Mouse (Mus musculus): Measurements from ENCODE around the gene Armc3. TPM values are rescaled to one million over a fixed set of nuclear protein-coding genes. Genes with fewer than 3 reads are reported as not detected.
A peak's percentile ranks its signal among the peaks of the same experiment; 100 is the strongest.

The Armc3 gene
- polyA plus RNA-seq (2015; fragmentation: Nextera tagmentation; extraction: Ambion mirVana), result 0.21 and 0.30 TPM in 2 replicates

DNA sequence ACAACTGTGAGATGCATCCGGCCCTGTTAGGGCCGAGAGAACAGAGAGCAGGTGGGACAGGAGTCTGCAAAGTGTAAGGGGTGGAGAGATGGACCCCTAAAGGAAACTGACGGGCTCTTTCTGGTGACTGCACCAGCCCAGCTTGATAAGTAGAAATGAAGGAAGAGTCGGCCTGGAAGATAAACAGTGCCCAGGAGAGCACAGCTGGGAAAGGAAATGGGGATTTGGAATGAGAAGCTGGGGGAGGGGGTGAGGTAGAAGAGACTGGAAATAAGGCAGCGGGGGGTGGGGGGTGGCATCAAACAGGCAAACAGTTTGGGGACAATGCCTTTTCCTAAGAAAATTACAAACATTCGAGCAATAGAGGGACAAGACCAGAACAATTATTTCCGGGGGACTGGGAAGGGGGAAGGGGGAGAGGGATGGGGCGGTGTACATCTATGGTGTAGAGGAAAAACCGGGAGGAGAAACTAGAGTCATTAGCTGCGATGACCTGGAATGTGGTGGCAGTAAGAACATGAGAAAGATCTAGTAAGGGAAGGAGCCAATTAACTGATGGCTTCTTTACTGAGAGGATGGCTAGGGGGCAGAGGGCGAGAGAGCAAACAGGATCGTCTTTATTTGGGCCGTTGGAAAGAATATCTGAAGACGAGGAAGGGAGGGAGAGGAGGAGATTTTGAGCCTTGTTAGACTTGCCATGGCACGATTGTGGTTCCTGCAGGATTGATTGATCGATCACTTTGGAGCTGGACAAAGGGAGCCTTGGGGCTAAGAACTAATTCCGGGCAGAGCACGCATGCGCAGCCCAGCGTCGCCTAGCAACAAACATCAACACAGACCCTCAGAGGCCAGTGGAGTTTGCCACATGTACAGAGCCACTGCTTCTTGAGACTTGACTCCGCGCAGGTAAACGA, at the start of gene Armc3:
Armc3 (plus strand) TSS at position 851 of the 914 bp plus-strand sequence.
- peak; percentile 97 for ATAC-seq (ENCODE audit: low FRiP score, low TSS enrichment)
- Histone ChIP-seq H3K9me3 (ENCODE audit: low read length) (no peaks in the 10 kb centered on the region), H3K27ac (ENCODE audit: low read length) (no peak within 1 kb of the TSS), H3K36me3 (ENCODE audit: insufficient read depth, low read length) (no peaks in the 10 kb centered on the region), H3K27me3 (ENCODE audit: insufficient read depth, low read length) (no peaks in the 10 kb centered on the region), H3K4me2 (replicated peaks; ENCODE audit: low read depth, low read length) (peak within 1 kb of the TSS; percentile 67), H3K4me3 (ENCODE audit: low read length) (peak within 1 kb of the TSS; percentile 55), H3K9ac (replicated peaks; ENCODE audit: low read length) (peak within 1 kb of the TSS; percentile 74), H3K4me1 (ENCODE audit: insufficient read depth, low read length) (no peaks in the 10 kb centered on the region)
- 21% methylated on average over 24 of the region's 24 CpGs for WGBS

DNA sequence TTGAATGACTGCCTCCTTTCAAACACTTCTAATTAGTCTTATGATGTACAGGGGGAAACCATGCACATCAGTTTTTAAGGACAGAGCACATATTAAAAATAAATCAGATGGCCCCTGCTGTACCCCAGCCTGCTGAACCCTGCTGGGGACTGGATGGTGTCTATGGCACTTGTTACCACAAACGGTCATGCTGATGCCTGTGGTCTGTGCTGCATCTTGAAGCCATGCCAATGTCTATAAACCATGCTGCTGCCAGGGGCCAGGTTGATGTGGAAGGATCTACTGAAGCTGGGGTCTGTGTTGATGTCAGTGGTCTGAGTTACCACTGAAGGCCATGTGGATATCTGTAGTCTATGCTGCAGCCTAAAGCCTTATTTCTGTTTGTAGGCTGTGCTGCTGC, 46.4 kb upstream of the Armc3 start:
- Histone ChIP-seq H3K4me1 (ENCODE audit: insufficient read depth, low read length) (no peaks in the 10 kb centered on the region), H3K27ac (ENCODE audit: low read length) (no peak overlapping the region), H3K9ac (replicated peaks; ENCODE audit: low read length) (no peak overlapping the region), H3K9me3 (ENCODE audit: low read length) (no peaks in the 10 kb centered on the region), H3K4me2 (replicated peaks; ENCODE audit: low read depth, low read length) (no peak overlapping the region), H3K27me3 (ENCODE audit: insufficient read depth, low read length) (no peaks in the 10 kb centered on the region), H3K4me3 (ENCODE audit: low read length) (no peak overlapping the region), H3K36me3 (ENCODE audit: insufficient read depth, low read length) (no peaks in the 10 kb centered on the region)
- 69% methylated on average over 1 of the region's 1 CpGs for WGBS
- ATAC-seq (ENCODE audit: low FRiP score, low TSS enrichment), result no peak

DNA sequence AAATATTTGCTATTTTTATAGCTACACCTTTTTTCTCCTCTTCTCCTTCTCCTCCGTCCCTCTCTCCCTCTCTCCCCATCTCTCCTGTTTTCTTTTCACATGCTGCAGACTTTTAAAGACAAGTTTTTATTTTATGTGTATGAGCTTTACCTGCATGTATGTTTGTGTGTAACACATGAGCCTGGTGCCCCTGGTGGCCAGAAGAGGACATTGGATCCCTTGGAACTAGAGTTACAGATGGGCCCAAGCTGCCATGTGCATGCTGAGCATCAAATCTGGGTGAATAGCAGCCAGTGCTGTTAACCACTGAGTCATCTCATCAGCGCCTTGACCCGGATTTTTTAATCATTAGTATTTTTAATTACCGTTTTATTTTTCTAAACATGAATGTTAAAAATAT, 42.9 kb upstream of the Armc3 start:
- Histone ChIP-seq H3K27ac (ENCODE audit: low read length) (no peak overlapping the region), H3K36me3 (ENCODE audit: insufficient read depth, low read length) (no peaks in the 10 kb centered on the region), H3K9me3 (ENCODE audit: low read length) (no peaks in the 10 kb centered on the region), H3K4me1 (ENCODE audit: insufficient read depth, low read length) (peaks cover 8% of the 10 kb centered on the region), H3K4me2 (replicated peaks; ENCODE audit: low read depth, low read length) (no peak overlapping the region), H3K9ac (replicated peaks; ENCODE audit: low read length) (no peak overlapping the region), H3K27me3 (ENCODE audit: insufficient read depth, low read length) (no peaks in the 10 kb centered on the region), H3K4me3 (ENCODE audit: low read length) (no peak overlapping the region)
- ATAC-seq (ENCODE audit: low FRiP score, low TSS enrichment), result no peak
- 72% methylated on average over 4 of the region's 4 CpGs for WGBS

DNA sequence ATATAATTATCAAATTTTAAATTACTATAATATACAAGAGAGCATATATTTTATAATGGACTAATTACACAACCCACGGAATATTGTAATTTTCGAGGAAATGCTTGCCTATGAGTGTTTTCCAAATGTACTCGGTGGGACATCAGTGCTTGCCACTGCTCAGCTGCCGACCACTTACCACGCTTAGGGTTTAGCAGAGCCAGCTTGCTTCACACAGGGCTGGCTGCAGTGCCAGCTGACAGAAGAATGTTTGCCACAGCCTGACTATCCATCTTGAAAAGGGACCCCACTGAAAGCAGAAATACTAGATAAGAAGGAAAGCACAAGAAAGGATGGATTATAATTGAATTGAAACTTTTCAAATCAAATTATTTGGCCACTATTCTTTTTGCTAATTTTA, 39.6 kb upstream of the Armc3 start:
- Histone ChIP-seq H3K4me2 (replicated peaks; ENCODE audit: low read depth, low read length) (no peak overlapping the region), H3K9ac (replicated peaks; ENCODE audit: low read length) (no peak overlapping the region), H3K27ac (ENCODE audit: low read length) (no peak overlapping the region), H3K4me3 (ENCODE audit: low read length) (no peak overlapping the region), H3K36me3 (ENCODE audit: insufficient read depth, low read length) (no peaks in the 10 kb centered on the region), H3K4me1 (ENCODE audit: insufficient read depth, low read length) (peaks cover 8% of the 10 kb centered on the region), H3K9me3 (ENCODE audit: low read length) (no peaks in the 10 kb centered on the region), H3K27me3 (ENCODE audit: insufficient read depth, low read length) (no peaks in the 10 kb centered on the region)
- no peak for ATAC-seq (ENCODE audit: low FRiP score, low TSS enrichment)
- WGBS, result 81% methylated on average over 5 of the region's 5 CpGs

DNA sequence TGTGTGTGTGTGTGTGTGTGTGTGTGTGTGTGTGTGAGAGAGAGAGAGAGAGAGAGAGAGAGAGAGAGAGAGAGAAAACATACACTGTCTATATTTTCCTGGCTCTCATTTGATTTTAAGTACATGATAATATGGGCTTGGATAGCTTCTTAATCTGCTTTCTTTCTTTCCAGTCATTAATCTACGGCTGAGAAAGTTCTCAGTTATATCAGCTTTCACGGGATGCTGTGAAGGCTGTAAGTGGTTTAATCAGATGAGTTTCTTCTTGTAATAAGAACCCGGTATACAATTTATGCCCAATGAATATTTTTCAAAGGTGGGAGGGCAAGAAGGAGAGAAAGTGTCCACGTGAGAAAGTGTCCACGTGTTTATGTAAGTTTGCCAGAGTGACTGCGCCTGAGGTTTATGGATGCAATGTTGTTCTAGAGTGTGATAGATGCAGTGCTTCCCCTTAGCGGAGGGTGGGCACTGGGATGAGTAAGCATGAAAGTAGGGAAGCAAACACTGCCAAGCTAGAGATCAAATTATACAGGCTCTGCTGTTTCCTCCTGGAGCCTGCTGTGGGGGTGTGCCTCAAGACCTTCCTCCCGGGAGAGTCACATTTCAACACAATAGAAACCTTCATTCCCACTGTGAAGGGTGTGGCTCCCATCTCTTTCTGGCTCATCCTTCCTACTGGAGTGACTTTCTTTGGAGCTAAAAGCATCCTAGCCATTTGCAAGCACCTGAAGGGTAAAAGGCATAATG, 38.6 kb upstream of the Armc3 start:
- Histone ChIP-seq H3K9me3 (ENCODE audit: low read length) (no peaks in the 10 kb centered on the region), H3K4me3 (ENCODE audit: low read length) (no peak overlapping the region), H3K36me3 (ENCODE audit: insufficient read depth, low read length) (no peaks in the 10 kb centered on the region), H3K4me2 (replicated peaks; ENCODE audit: low read depth, low read length) (peak overlapping the region; percentile 11; the same call in 1 of the 2 replicates), H3K4me1 (ENCODE audit: insufficient read depth, low read length) (peaks cover 8% of the 10 kb centered on the region), H3K9ac (replicated peaks; ENCODE audit: low read length) (no peak overlapping the region), H3K27me3 (ENCODE audit: insufficient read depth, low read length) (no peaks in the 10 kb centered on the region), H3K27ac (ENCODE audit: low read length) (no peak overlapping the region)
- 8% methylated on average over 8 of the region's 8 CpGs for WGBS
- peak; percentile 86 for ATAC-seq (ENCODE audit: low FRiP score, low TSS enrichment)

DNA sequence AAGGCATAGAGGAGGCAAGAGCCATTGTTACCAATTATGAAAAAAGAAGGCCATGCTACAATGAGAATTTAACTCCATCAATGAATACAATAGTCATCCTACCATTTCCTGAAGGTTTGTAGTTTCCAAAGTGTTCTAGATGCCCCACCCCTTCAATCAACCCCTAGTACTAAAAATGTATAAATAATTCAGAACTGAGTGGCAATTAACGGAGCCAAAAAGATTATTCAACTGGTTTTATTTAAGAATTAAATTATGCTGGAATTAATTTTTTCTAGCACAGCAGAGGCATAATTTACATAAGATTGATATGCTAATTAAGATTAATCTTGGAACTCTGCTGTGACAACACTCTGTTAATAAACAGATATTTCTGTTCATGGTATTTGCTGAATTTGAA, 34.9 kb upstream of the Armc3 start:
- no peaks in the 10 kb centered on the region for H3K27me3 ChIP-seq (ENCODE audit: insufficient read depth, low read length)
- no peak overlapping the region for H3K4me3 ChIP-seq (ENCODE audit: low read length)
- 91% methylated on average over 1 of the region's 1 CpGs for WGBS
- H3K9me3 ChIP-seq (ENCODE audit: low read length), result no peaks in the 10 kb centered on the region
- H3K9ac ChIP-seq (replicated peaks; ENCODE audit: low read length), result no peak overlapping the region
- no peak overlapping the region for H3K27ac ChIP-seq (ENCODE audit: low read length)
- no peak for ATAC-seq (ENCODE audit: low FRiP score, low TSS enrichment)
- H3K4me2 ChIP-seq (replicated peaks; ENCODE audit: low read depth, low read length), result no peak overlapping the region
- H3K4me1 ChIP-seq (ENCODE audit: insufficient read depth, low read length), result peaks cover 8% of the 10 kb centered on the region
- H3K36me3 ChIP-seq (ENCODE audit: insufficient read depth, low read length), result no peaks in the 10 kb centered on the region

DNA sequence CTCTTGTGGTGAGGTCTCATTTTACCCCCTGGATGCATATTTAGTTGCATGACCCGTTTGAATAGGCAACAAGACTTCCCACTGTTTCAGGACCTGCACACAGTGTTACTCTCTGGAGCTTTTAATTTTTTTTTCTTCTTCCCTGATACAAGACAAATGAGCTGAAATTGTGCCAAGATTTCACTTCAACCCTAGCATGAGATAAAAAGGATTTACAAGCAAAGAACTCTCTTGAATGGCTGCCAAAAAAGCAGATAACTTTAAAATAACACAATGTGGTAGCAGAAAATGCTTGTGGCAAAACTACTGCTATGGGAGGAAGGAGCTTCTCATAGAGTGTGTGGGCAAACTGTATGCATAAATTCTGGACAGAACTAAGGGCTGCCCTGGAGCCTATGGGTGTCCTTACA, 22.3 kb upstream of the Armc3 start:
- Histone ChIP-seq H3K36me3 (ENCODE audit: insufficient read depth, low read length) (no peaks in the 10 kb centered on the region), H3K4me2 (replicated peaks; ENCODE audit: low read depth, low read length) (no peak overlapping the region), H3K4me3 (ENCODE audit: low read length) (no peak overlapping the region), H3K27ac (ENCODE audit: low read length) (no peak overlapping the region), H3K27me3 (ENCODE audit: insufficient read depth, low read length) (no peaks in the 10 kb centered on the region), H3K4me1 (ENCODE audit: insufficient read depth, low read length) (peaks cover 8% of the 10 kb centered on the region), H3K9me3 (ENCODE audit: low read length) (no peaks in the 10 kb centered on the region), H3K9ac (replicated peaks; ENCODE audit: low read length) (no peak overlapping the region)
- ATAC-seq (ENCODE audit: low FRiP score, low TSS enrichment), result no peak; the same call in 1 of the 2 replicates
- WGBS, result 12% methylated on average over 1 of the region's 1 CpGs

DNA sequence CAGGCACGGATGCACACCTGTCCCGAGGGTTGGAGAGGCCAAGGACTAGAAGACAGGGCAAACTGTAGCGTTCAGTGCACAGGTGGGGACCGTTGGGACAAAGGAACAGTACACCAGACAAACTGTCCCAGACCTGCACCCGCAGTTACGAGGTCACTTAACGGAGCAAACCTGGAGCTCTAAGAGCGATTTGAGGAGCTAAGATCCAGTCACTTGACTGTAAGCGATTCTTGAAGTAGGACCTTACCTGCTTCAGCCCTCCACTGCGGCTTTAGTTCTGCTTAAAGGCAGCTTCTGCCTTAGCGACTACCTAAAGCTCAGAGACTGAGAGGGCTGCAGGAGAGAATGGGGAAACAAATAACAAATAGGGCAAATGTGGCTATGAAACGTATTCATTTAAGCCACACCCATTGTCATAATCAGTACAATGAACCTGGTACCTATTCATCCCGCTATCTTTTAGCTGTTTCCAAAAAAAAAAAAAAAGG, 308 bp downstream of the Armc3 start:
- Histone ChIP-seq H3K27me3 (ENCODE audit: insufficient read depth, low read length) (no peaks in the 10 kb centered on the region), H3K4me1 (ENCODE audit: insufficient read depth, low read length) (no peaks in the 10 kb centered on the region), H3K4me3 (ENCODE audit: low read length) (peak overlapping the region; percentile 55), H3K27ac (ENCODE audit: low read length) (no peak overlapping the region), H3K36me3 (ENCODE audit: insufficient read depth, low read length) (no peaks in the 10 kb centered on the region), H3K9me3 (ENCODE audit: low read length) (no peaks in the 10 kb centered on the region), H3K9ac (replicated peaks; ENCODE audit: low read length) (peak overlapping the region; percentile 74), H3K4me2 (replicated peaks; ENCODE audit: low read depth, low read length) (peak overlapping the region; percentile 67)
- ATAC-seq (ENCODE audit: low FRiP score, low TSS enrichment), result peak; percentile 12; the same call in 1 of the 2 replicates
- 36% methylated on average over 13 of the region's 13 CpGs for WGBS

DNA sequence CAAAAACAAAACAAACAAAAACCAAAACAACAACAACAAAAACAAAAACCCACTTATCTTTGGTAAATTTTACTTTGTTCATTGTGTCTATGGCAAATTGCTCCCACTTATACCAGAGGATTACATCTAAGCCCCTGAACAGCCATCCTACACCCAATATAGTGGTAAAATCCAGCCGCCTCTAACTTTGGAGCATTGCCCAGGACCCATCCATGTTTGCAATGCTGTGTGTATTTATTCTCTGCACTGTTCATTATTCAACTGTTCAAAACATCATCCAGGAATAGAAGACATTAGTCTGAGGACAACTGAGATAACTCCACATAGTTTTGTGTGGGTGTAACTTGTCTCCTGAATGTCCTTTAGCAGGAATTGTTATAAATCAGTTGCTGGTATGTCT, 1.0 kb downstream of the Armc3 start:
- no peak for ATAC-seq (ENCODE audit: low FRiP score, low TSS enrichment)
- H3K9me3 ChIP-seq (ENCODE audit: low read length), result no peaks in the 10 kb centered on the region
- H3K4me2 ChIP-seq (replicated peaks; ENCODE audit: low read depth, low read length), result no peak overlapping the region
- WGBS, result 74% methylated on average over 1 of the region's 1 CpGs
- no peaks in the 10 kb centered on the region for H3K36me3 ChIP-seq (ENCODE audit: insufficient read depth, low read length)
- no peak overlapping the region for H3K9ac ChIP-seq (replicated peaks; ENCODE audit: low read length)
- H3K4me1 ChIP-seq (ENCODE audit: insufficient read depth, low read length), result no peaks in the 10 kb centered on the region
- H3K4me3 ChIP-seq (ENCODE audit: low read length), result no peak overlapping the region
- no peak overlapping the region for H3K27ac ChIP-seq (ENCODE audit: low read length)
- H3K27me3 ChIP-seq (ENCODE audit: insufficient read depth, low read length), result no peaks in the 10 kb centered on the region

All from kidney, embryonic 16.5 days (tissue).